Mouse (Mus musculus) lung, postnatal 4 days (tissue): ENCODE results near the gene Npw.

Experiments used
- DNase-seq, 2 experiments: peaks; one replicate each; pipeline ENCODE4 v3.0.0; 2021

Gene Npw

GRCm38 (mm10) chr17:24658017-24658758 is at the start of gene Npw:
Npw (minus strand) TSS chr17:24658457.
- DNase-seq, result peak; percentile 48 to 55

DNA sequence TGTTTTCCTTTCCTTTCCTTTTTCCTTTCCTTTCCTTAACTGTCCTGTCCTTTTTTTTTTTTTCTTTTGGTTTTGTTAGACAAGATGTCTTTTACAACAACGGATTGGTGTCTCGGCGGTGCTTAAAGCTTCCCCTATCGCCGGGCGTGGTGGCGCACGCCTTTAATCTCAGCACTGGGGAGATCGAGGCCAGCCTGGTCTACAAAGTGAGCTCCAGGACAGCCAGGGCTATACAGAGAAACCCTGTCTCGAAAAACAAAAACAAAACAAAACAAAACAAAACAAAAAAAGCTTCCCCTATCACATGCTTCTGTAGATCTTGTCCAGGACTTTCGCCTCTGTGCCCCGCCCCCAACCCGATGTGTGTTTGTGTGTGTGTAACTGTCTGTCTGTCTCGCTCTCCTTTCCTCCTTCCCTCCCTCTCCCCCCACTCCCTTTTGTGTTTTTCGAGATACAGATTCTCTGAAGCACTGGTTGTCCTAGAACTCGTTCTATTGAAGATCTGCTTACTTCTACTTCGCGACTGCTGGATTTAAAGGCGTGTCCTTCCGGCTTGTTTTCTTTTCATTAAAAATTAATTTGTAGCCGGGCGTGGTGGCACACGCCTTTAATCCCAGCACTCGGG is 49.7 kb upstream of the Npw start:
- DNase-seq, result peak in 1 of 2 experiments; percentile 14

DNA sequence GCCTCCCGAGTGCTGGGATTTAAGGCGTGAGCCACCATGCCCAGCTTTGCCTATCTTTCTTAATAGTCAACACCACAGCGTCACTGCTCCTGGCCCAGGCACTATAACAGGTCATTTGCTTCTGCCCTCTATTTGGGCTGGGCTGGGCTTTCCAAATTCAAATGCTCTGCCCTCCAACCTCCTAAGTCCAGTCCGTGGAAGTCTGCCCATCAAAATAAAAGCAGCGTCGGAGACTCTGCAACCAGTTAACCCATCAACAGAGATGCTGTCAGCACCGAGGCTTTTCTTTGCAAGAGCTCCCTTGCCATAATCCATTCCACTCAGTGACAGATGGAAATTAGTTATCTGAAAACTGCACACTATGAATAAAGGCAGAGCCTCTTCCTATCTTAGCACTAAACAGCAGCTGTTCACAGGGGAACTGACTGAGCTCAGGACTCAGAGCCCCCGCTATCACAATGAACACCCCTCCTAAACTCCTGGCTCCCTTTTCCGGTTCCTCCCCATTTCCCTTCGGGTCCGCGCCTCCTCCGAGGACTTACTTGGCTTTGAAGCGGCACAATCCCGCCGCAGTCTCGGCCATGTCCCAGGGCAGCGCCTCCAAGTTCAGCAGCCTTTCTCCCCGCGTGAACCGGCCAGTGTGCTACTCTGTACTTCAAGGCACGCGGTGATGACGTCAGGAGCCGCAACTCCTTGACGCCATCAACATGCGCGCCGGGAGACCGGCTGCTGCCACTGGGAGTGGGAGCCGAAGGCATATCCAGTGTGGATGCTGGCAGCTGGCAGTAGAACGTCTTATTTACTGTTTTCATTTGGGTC is 48.9 kb upstream of the Npw start, which contains the start of gene Tbl3:
Tbl3 (minus strand) TSS at position 679 of the 819 bp plus-strand sequence.
- peak; percentile 95 to 96 for DNase-seq

DNA sequence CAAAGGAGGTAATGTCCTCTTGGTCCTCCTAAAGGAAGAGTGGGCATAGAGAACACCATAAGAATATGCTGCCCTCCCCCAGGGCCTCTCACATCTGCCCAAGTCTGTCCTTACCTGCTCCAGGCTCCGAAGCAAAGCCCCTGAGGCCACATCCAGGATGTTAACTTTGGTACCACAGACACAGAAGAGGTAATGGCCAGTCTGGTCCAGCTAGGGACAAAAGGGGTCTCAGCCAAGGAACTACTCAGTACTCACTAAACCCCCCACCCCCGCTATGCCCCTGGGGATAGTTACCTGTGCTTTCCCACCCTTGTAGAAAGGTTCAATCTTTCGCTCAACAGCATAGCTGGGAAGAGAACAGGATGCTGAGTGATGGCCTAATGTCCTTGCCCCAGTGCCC is 47.6 kb upstream of the Npw start:
- no peak for DNase-seq

DNA sequence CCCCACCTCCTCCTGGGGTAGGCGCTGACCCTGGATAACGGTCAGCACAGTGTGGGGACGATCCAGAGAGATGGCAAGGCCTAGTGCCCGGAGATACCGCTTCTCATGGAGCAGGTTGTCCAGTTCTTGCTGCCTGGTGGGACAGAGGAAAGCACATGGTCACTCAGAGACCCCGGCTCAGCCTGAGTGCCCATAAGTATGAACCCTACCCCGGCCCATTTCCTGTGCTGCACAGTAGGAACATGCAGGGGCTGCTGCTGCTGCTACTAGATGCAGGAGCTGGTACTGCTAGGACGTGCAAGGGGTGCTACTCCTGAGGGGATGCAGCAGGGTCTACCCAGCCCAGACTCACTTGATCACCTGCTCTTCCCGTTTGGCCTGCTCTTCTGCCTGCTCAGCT is 43.0 kb upstream of the Npw start:
- DNase-seq, result no peak

DNA sequence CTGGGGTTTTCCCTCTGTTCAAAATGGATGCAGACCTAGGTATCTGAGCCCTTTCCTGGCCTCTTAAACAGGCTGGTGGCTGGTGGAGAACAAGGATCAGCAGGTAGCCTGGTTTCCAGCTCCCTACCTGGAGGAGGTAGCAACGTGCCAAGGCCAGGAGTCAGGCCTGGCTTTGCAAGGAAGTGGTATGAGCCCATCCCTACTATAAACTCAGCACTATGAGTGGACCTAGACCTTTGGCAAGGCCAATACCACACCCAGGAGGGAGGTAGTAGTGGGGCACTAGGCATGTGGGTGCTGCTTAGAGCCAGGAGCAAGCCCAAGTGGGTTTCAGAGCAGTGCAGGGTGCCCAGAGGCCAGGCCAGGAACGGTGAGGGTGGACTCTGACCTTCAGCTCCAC is 41.2 kb upstream of the Npw start:
- DNase-seq, result no peak

- DNase-seq, result no peak
These were observed 40.5 kb upstream of the Npw start for GRCm38 (mm10) chr17:24698715-24699114.

- no peak for DNase-seq
These were observed 39.7 kb upstream of the Npw start for GRCm38 (mm10) chr17:24697985-24698384.

DNA sequence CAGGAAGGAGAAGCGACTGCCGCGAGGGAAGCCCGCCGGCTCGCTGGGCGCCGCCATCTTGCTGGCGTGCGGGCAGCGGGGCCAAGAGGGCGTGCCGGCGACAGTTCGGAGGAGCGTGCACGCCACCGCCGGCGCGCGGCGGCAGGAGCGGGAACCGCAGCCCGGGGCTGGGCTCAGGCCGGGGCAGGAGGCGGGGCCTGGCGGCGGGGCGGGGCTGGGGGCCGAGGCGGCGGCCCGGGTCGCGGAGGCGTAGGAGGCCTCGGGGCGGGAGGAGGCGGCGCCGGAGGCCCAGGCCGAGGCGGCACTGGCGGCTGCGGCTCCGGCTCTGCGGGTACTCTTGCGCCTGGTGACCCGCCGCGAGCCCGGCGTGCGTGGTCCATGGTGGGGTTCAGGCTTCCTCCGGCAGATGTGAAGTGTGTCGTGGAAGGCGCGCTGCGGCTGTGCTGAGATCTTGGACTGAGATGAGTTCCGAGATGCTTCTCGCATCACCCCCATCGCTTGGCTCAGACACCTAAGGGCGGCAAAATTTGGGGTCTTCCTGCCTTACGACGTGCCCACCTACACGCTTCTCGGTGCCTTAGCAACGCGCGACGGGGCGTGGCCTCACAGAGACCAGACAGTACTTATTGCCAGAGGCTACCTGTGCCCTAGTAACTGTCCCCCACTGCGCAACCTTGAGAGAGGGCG is 37.9 kb upstream of the Npw start, which contains the start of the genes Gfer and Noxo1:
Gfer (minus strand) TSS at position 146 of the 687 bp plus-strand sequence.
Noxo1 (plus strand) TSS at position 224 of the 687 bp plus-strand sequence.
- peak; percentile 91 to 94 for DNase-seq

- no peak for DNase-seq
These were observed 37.2 kb upstream of the Npw start for GRCm38 (mm10) chr17:24695326-24696010.

GRCm38 (mm10) chr17:24692385-24692784 is 34.1 kb upstream of the Npw start:
- no peak for DNase-seq

- no peak for DNase-seq
These were observed 31.2 kb upstream of the Npw start, which contains the start of gene Syngr3 for GRCm38 (mm10) chr17:24689251-24690081. Syngr3 (minus strand) TSS chr17:24689955.

- DNase-seq, result no peak
These were observed 29.3 kb upstream of the Npw start for GRCm38 (mm10) chr17:24687599-24687998.

GRCm38 (mm10) chr17:24687146-24687595 is 28.9 kb upstream of the Npw start:
- DNase-seq, result peak; percentile 67 to 70

DNA sequence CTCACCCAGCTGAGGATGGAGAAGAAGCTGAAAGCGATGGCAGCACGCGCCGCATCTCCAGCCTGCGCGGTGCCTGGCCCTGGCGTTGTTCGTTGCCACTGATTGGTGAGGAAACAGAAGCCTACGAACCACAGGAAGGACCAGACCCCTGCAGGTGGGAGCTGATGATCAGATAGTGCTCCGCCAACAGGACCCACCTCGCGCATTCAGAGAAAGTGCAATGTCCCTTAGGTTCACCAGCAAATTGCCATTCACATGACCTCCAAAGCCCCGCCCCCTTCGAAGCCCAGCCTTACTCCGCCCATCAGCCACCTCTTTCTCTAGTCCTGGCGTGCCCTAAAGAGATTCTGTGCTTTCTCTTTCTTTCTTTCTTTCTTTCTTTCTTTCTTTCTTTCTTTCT is 28.3 kb upstream of the Npw start:
- DNase-seq, result peak; percentile 44 to 60

DNA sequence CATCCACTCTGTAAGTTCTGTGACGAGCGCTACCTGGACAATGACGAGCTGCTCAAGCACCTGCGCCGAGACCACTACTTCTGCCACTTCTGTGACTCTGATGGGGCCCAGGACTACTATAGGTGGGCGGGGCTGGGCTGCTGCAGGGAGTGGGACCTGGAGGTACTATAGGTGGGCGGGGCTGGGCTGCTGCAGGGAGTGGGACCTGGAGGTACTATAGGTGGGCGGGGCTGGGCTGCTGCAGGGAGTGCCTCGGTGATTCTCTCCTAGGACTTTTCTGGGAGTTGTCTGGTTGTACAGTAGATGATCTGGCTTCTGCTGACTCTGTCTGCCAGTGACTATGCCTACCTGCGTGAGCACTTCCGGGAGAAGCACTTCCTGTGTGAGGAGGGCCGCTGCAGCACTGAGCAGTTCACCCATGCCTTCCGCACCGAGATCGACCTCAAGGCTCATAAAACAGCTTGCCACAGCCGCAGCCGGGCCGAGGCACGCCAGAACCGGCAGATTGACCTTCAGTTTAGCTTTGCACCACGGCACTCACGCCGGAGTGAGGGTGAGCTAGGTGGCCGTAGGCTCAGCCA is 19.3 kb upstream of the Npw start:
- DNase-seq, result no peak

GRCm38 (mm10) chr17:24676877-24677276 is 18.6 kb upstream of the Npw start:
- no peak for DNase-seq

- peak in 1 of 2 experiments; percentile 86 for DNase-seq
These were observed 17.9 kb upstream of the Npw start for GRCm38 (mm10) chr17:24676187-24676586.

GRCm38 (mm10) chr17:24674277-24674676 is 16.0 kb upstream of the Npw start:
- DNase-seq, result no peak

DNA sequence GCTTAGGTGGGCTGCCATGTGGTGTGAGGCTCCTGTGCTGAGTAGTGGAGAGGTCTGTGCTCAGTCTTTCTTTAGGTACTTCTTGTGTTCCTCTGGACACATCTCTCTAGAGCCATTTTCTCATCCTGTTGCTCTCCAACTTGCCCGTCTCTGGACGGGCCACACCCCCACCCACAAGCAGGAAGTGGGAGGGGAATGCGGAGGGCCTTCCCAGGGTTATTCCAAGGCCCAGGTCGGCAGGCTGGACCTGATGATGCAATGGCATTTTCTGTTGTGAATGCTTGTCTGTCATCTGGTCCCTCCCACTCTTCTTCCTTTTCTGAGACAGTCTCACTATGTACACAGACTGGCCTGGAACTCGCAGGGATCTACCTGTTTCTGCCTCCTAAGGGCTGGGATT is 13.9 kb upstream of the Npw start:
- DNase-seq, result peak; percentile 74 to 80

- DNase-seq, result no peak
These were observed 13.1 kb upstream of the Npw start for GRCm38 (mm10) chr17:24671346-24671745.
